Mouse (Mus musculus) forebrain, embryonic 11.5 days (tissue): Measurements from ENCODE around the gene Bglap3. TPM values are rescaled to one million over a fixed set of nuclear protein-coding genes. Genes with fewer than 3 reads are reported as not detected.

Experiments used
- ATAC-seq: fragments of 200-750 bp; cut with Nextera tagmentation; replicated peaks from 2 replicates; pipeline ENCODE4 v1.8.0; 2017; ENCODE audit warnings: moderate TSS enrichment; ENCODE audit not compliant: low FRiP score
- DNase-seq: peaks from one replicate; pipeline ENCODE4 v3.0.0-alpha.2; 2017; ENCODE audit warnings: low spot score
- H3K27ac ChIP-seq: fragments of 300-500 bp; sonication (generic); 2 replicates; pipeline ENCODE4 v1.5.1; 2014; ENCODE audit warnings: low read depth, low read length
- H3K27me3 ChIP-seq: fragments of 300-500 bp; sonication (generic); 2 replicates; pipeline ENCODE4 v1.6.1; 2014; ENCODE audit warnings: mild to moderate bottlenecking, low read length, mixed read lengths; ENCODE audit not compliant: control insufficient read depth, insufficient read depth
- H3K36me3 ChIP-seq: fragments of 300-500 bp; sonication (generic); 2 replicates; pipeline ENCODE4 v1.6.1; 2014; ENCODE audit warnings: mild to moderate bottlenecking, low read length, moderate library complexity, mixed read lengths; ENCODE audit not compliant: control insufficient read depth, insufficient read depth
- H3K4me1 ChIP-seq: fragments of 300-500 bp; sonication (generic); replicated peaks from 2 replicates; pipeline ENCODE4 v1.6.1; 2014; ENCODE audit warnings: low read length, mixed read lengths; ENCODE audit not compliant: control insufficient read depth, insufficient read depth
- H3K4me2 ChIP-seq: fragments of 300-500 bp; sonication (generic); 2 replicates; pipeline ENCODE4 v1.6.1; 2014; ENCODE audit warnings: low read depth, mild to moderate bottlenecking, low read length, moderate library complexity, mixed read lengths; ENCODE audit not compliant: severe bottlenecking
- H3K4me3 ChIP-seq: fragments of 300-500 bp; sonication (generic); 2 replicates; pipeline ENCODE4 v1.5.1; 2014; ENCODE audit warnings: low read depth, low read length
- H3K9ac ChIP-seq: fragments of 300-500 bp; sonication (generic); 2 replicates; pipeline ENCODE4 v1.6.1; 2014; ENCODE audit warnings: low read length
- H3K9me3 ChIP-seq: fragments of 300-500 bp; sonication (generic); 2 replicates; pipeline ENCODE4 v1.6.1; 2016; ENCODE audit warnings: low read length, mixed read lengths; ENCODE audit not compliant: control insufficient read depth
- WGBS: fragments of 180-500 bp; shearing (Covaris S2); extraction: QIAGEN DNeasy Blood & Tissue Kit; methylation state at CpG from one replicate; pipeline ENCODE4 v1.1.7; 2014; 5-methylcytosine and 5-hydroxymethylcytosine counted together
- polyA plus RNA-seq: library from polyadenylated mRNA; unstranded; fragments of >200 nt; fragmentation: Nextera tagmentation; extraction: Ambion mirVana; gene quantifications from 2 replicates; pipeline ENCODE4 v1.2.1, GENCODE M21; 2014

Gene Bglap3
- polyA plus RNA-seq, 1 experiment from 2014 or later, result not detected

DNA sequence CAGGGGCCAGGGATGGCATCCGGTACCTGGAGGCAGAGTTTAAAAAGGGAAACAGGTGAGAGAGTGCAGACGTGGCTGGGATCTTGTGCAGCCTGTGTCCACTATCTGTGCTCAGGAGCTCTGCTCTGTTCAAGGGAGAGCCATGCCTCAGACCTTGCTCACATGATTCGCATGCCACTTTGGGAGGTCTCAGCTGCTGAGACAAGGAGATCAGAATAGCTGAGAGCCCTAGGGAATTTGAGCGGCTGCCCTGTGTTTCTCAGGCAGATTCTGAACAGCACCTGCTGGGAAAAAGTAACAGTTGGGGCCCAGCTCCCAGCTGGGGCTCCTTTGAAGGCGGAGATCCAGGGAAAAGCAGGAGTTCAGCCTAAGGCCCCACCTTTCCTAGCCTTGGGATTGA lies 13.0 kb downstream of the Bglap3 start:
- Histone ChIP-seq H3K9ac (no peak overlapping the region; the same call in 1 of the 2 replicates), H3K4me2 (no peak overlapping the region), H3K4me1 (no peaks in the 10 kb centered on the region; the same call in 1 of the 2 replicates), H3K27ac (no peak overlapping the region), H3K4me3 (no peak overlapping the region), H3K27me3 (peaks cover 1% of the 10 kb centered on the region; the same call in 1 of the 2 replicates), H3K36me3 (peaks cover 26% of the 10 kb centered on the region), H3K9me3 (no peaks in the 10 kb centered on the region)
- DNase-seq (no peak), ATAC-seq (no peak)
- 72% methylated on average over 5 of the region's 5 CpGs for WGBS

DNA sequence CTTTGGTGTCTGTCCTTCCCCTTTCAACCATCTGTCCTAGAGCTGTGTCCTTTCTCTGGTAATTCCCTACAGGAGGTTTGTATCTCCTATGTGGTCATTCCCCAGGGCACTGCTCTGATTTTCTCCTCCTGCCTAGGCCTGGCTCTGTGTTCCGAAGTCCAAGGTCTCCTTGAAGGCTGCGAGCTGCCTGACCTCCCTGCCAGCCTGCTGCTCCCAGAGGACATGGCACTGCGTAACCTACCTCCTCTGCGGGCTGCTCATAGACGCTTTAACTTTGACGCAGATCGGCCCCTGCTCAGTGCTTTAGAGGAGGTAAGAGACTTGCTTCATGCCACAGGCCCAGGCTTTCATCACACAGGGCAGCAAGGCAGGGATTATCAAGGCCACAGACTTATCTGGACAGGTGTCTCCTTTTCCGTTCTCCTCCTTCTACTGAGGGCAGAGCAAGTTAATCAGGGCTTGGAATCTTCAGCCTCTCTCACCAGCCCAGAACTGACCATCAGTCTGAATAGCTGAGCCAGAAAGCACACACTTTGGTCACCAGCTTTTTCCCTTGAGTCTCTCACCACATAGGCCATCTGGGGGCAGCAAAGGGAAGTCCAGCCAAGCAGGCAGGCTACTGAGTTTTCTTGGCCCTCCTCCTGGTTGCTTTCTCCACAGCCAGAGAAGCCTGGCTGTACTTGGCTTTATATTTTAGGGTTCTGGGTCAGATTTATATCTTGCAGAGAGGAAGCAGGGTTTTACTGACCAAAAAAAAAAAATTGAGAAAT lies 18.0 kb downstream of the Bglap3 start:
- Histone ChIP-seq H3K4me3 (no peak overlapping the region), H3K36me3 (peaks cover 41% of the 10 kb centered on the region), H3K4me1 (no peaks in the 10 kb centered on the region), H3K27me3 (no peaks in the 10 kb centered on the region), H3K9me3 (no peaks in the 10 kb centered on the region), H3K27ac (no peak overlapping the region), H3K4me2 (no peak overlapping the region), H3K9ac (no peak overlapping the region)
- 97% methylated on average over 8 of the region's 8 CpGs for WGBS
- ATAC-seq, result no peak
- DNase-seq, result no peak

DNA sequence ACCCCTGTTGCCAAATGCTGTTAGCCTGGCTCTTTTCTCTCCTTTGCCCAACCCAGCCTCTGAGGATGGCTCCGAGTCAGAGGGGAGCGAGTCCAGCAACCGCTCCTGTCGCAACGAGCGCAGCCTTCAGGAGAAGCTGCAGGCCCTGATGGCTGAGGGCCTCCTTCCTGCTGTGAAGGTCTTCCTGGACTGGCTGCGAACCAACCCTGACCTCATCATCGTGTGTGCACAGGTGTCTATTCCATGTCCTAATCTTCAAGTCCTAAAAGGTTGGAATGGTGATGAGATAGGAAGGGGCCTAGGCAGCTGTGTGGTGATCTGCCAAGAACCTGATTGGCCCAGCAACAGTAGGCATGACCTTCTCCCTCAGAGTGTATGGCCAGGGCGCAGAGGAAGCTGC lies 19.6 kb downstream of the Bglap3 start:
- Histone ChIP-seq H3K4me2 (no peak overlapping the region), H3K27ac (no peak overlapping the region), H3K9ac (no peak overlapping the region), H3K9me3 (no peaks in the 10 kb centered on the region), H3K36me3 (peaks cover 42% of the 10 kb centered on the region), H3K4me1 (no peaks in the 10 kb centered on the region), H3K27me3 (no peaks in the 10 kb centered on the region), H3K4me3 (no peak overlapping the region)
- 96% methylated on average over 9 of the region's 9 CpGs for WGBS
- DNase-seq (no peak), ATAC-seq (no peak)

DNA sequence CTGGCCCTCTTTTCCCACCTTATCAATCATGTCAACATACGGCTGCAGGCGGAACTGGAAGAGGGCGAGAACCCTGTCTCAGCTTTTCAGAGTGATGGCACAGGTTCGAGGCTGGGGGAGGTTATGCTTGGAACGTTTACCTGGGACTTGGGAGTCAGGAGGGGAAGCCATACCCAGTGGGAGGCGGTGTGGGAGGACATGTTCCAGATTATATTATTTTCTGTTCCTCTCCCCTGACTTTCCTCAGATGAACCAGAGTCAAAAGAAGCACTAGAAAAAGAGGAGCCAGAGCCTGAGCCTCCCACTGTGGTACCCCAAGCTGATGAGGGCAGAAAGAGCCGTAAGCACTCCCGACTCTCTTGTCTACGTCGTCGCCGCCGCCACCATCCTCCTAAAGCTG lies 21.8 kb downstream of the Bglap3 start:
- peaks cover 46% of the 10 kb centered on the region for H3K36me3 ChIP-seq

DNA sequence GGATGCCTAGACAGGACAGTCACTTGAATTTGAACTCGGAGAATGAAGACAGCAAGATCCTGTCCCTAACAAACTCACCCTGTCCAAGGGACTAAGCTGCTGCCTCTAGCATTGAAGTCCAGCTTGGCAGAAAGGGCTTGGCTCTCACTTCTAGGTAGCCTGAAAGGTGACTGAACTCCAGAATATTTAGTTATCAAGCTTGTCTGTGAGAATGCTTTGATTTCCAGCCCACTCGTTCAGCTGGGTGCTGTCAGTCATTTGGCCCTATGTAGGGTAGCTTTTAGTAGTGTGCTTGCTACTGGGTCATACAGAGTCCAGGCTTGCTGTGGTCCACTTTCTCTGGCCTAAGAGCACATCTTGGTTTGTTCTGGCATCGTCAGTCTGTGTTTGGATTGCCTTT lies 33.5 kb downstream of the Bglap3 start:
- 83% methylated on average over 3 of the region's 3 CpGs for WGBS
- Histone ChIP-seq H3K4me3 (no peak overlapping the region), H3K9me3 (no peaks in the 10 kb centered on the region), H3K4me2 (no peak overlapping the region), H3K27ac (no peak overlapping the region), H3K36me3 (peaks cover 6% of the 10 kb centered on the region; the same call in 1 of the 2 replicates), H3K27me3 (no peaks in the 10 kb centered on the region), H3K9ac (no peak overlapping the region), H3K4me1 (no peaks in the 10 kb centered on the region; the same call in 1 of the 2 replicates)
- no peak for ATAC-seq
- DNase-seq, result no peak

More for the DNA sequence above, 21.8 kb downstream of the Bglap3 start:
- Histone ChIP-seq H3K27me3 (no peaks in the 10 kb centered on the region), H3K9me3 (no peaks in the 10 kb centered on the region), H3K4me2 (no peak overlapping the region), H3K4me1 (no peaks in the 10 kb centered on the region), H3K9ac (no peak overlapping the region), H3K4me3 (no peak overlapping the region), H3K27ac (no peak overlapping the region)
- WGBS, result 95% methylated on average over 13 of the region's 13 CpGs
- ATAC-seq (no peak), DNase-seq (no peak)

DNA sequence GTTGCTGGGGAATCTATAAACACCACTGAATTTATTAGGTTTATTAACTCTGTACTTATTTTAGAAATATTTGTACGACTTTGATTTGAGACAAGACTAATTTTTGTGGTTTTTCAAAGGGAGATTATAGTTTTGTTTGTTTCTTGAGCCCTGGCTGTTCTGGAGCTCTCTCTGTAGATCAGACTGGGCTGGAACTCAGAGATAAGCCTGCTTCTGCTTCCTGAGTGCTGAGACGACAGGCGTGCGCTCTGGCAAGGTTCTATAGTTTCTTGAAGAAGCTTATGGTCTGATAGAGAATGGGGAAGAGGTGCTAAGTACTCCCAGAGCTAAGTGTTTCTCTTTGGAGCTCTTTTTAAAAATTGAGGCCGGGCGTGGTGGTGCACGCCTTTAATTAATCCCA lies 34.2 kb downstream of the Bglap3 start:
- WGBS, result 90% methylated on average over 7 of the region's 7 CpGs
- H3K27me3 ChIP-seq, result no peaks in the 10 kb centered on the region
- no peak for ATAC-seq
- peak; percentile 39 for DNase-seq
- no peak overlapping the region for H3K9ac ChIP-seq
- H3K4me2 ChIP-seq, result no peak overlapping the region
- H3K27ac ChIP-seq, result no peak overlapping the region
- no peaks in the 10 kb centered on the region; the same call in 1 of the 2 replicates for H3K4me1 ChIP-seq
- no peak overlapping the region for H3K4me3 ChIP-seq
- no peaks in the 10 kb centered on the region for H3K9me3 ChIP-seq
- peaks cover 6% of the 10 kb centered on the region; the same call in 1 of the 2 replicates for H3K36me3 ChIP-seq

DNA sequence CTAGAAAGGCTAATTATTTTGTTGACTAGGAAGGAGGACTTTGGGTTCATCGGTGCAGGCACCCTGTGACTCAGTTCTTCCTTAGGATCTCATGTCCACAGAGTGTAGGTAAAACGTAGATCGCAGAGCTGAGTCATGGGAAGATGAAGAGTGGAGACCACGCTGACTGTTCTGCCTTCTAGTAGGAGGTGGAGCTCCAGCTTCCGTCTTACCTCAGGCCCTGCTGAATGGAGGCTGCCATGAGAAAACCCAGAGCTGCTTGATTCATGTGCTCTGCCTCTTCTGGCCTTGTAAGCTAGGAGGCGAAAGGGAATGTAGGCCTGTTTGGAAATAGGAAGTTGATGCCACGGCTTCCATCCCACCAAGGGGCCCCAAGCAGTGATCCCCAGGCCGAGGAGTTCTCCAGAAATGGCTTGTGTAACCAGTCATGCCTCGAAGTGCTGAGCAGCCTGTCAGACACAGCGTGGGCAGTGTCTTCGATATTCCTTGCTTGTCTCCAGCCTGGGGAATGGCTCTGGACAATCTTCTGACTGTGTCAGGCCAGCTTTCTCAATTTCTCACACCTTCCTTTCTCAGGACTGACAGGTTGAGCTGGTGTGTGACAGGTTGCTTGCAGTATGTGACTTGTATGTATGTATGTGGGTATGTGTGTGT lies 35.0 kb downstream of the Bglap3 start:
- no peaks in the 10 kb centered on the region for H3K27me3 ChIP-seq
- ATAC-seq (no peak), DNase-seq (peak; percentile 47)
- H3K4me3 ChIP-seq, result 0 out of 2 replicates have a peak overlapping the region, but pooled peaks have one; percentile 6
- 93% methylated on average over 11 of the region's 11 CpGs for WGBS
- H3K9ac ChIP-seq, result no peak overlapping the region
- no peak overlapping the region for H3K27ac ChIP-seq
- no peaks in the 10 kb centered on the region; the same call in 1 of the 2 replicates for H3K36me3 ChIP-seq
- peak overlapping the region; percentile 58; the same call in 1 of the 2 replicates for H3K4me2 ChIP-seq
- H3K4me1 ChIP-seq, result no peaks in the 10 kb centered on the region; the same call in 1 of the 2 replicates
- no peaks in the 10 kb centered on the region for H3K9me3 ChIP-seq

DNA sequence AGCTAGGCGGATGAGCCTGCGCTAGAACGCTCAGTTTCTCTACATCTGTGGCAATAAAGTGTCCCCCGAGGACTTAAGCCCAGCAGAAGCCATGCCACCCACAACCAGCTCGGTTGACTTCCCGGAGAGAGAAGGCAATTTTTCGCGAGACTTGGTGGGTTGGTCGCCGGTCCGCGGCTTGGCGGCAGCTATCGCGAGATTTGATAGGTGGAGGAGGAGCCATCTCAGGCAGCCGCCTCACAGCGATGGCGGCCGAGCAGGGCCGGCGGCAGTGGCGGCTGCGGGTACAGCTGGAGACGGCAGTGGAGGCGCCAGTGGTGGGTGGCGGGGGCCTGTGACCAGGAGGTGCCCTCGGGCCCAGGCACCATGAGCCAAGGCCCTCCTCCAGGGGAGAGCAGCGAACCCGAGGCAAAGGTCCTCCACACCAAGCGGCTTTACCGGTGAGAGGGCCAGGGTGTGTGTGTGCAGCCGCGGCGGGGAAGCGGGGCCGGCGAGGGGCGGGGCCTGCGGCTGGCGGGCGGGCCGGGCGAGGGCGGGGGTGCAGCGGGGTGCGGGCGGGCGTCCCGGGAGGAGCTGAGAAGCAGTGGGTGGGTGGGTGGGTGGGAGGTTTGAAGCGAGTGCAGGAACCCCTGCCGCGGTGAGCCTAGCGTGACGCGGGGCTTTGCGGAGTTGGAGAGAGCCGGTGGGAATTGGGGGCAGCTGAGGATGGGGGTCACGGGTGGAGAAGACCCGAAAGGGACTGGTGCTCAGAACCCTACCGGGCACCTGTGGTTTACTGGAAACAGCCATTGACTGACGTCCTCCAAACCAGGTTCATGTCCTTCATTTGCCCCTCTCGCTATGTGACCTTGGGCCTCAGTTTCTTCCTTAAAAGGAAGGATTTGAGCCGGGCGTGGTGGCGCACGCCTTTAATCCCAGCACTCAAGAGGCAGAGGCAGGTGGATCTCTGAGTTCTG lies 36.2 kb downstream of the Bglap3 start, which contains the start of the genes Tmem79 and Smg5:
Tmem79 (minus strand) TSS at position 91 of the 956 bp plus-strand sequence.
Smg5 (plus strand) TSS at position 203 of the 956 bp plus-strand sequence.
- DNase-seq, result peak; percentile 97
- Histone ChIP-seq H3K4me1 (no peaks in the 10 kb centered on the region; the same call in 1 of the 2 replicates), H3K9me3 (no peaks in the 10 kb centered on the region), H3K9ac (peak within 1 kb of the TSS; percentile 96), H3K27ac (peak within 1 kb of the TSS; percentile 88), H3K36me3 (no peaks in the 10 kb centered on the region), H3K27me3 (no peaks in the 10 kb centered on the region), H3K4me3 (peak within 1 kb of the TSS; percentile 87), H3K4me2 (peak within 1 kb of the TSS; percentile 58)
- peak; percentile 93 for ATAC-seq
- WGBS, result 3% methylated on average over 60 of the region's 66 CpGs
